Mouse (Mus musculus) thymus, adult 2 months (tissue): ENCODE data around the gene Smtn.

ENCODE experiments used
- CTCF ChIP-seq: fragments of 200-500 bp; IDR thresholded peaks from 2 replicates; pipeline ENCODE4 v1.5.1; 2012; ENCODE audit warnings: mild to moderate bottlenecking, control low read depth, low read length, moderate library complexity, borderline replicate concordance; ENCODE audit not compliant: control insufficient read depth, poor library complexity, insufficient read depth; ENCODE audit errors: extremely low read depth
- POLR2A ChIP-seq: fragments of 200-500 bp; IDR thresholded peaks from 2 replicates; pipeline ENCODE4 v1.6.1; 2012; ENCODE audit warnings: mild to moderate bottlenecking, low read length, control low read depth, moderate library complexity; ENCODE audit not compliant: control insufficient read depth, poor library complexity, insufficient read depth; ENCODE audit errors: extremely low read depth

DNA sequence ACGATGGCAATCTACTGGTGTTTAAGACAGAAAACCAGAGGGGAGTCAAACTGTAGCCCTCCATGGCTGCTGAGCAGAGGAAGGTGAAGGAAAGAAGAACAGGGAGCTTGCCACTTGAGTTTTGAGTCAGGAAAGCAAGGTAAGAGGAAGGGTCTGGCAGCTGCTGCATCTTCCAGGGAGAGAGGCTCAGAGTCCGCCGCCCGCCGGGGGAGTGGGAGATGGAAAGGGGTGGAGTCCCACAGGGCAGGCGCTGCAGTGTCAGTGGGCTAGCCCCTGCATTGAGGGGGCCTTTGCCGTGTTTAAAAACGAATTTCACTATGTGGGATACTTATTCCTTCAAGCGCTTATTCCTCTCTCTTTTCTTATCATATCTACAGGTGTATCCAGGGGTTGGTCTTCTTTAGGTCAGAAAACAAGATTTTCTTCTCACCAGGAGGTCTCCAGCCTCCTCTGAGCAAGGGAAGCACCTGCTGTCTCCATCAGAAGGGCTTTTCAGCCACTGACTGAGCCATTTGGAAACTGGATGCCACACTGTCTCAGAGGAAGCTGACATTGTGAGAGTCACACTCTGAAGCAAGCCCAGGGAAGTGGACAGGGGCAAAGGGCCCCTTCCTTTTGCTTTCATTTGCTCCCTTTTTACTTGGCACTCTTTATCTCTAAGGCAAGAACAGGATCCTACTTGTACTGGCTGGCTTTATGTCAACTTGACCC lies 5.3 kb upstream of the Smtn start:
- no peak for TF ChIP-seq CTCF
- no peak for TF ChIP-seq POLR2A
